Mouse (Mus musculus) gastrocnemius, postnatal 36 days (tissue): Measurements from ENCODE around the gene Ptgdr2. TPM values are rescaled to one million over a fixed set of nuclear protein-coding genes. Genes with fewer than 3 reads are reported as not detected.

Experiments
- DNase-seq, 2 experiments: peaks; one replicate each; pipeline ENCODE4 v3.0.0; 2022
- intact Hi-C: fragments of 180-260 bp; cut with DNase I; formaldehyde crosslinking; loops from one replicate; pipeline ENCODE4 v1.15.1; 2025
- total RNA-seq, 2 experiments: library from RNA; stranded (reverse); gene quantifications; 2 replicates each; pipeline ENCODE4 v1.2.3; 2021

The Ptgdr2 gene
- total RNA-seq, 2 experiments from 2014 or later = not detected

GRCm38 (mm10) chr19:10926123-10926621 lies 10.8 kb upstream of the Ptgdr2 start:
- intact Hi-C loops = no loop called here
- DNase-seq = no peak

GRCm38 (mm10) chr19:10926666-10927065 lies 10.3 kb upstream of the Ptgdr2 start:
- intact Hi-C loops = no loop called here

GRCm38 (mm10) chr19:10930641-10931040 lies 6.3 kb upstream of the Ptgdr2 start:
- intact Hi-C loops = no loop called here
- DNase-seq = no peak

More at GRCm38 (mm10) chr19:10926666-10927065, 10.3 kb upstream of the Ptgdr2 start:
- DNase-seq = no peak

GRCm38 (mm10) chr19:10935029-10935428 lies 1.9 kb upstream of the Ptgdr2 start:
- intact Hi-C loops = no loop called here
- DNase-seq = no peak

- intact Hi-C loops = no loop called here
- DNase-seq = no peak
Measured at GRCm38 (mm10) chr19:10936077-10936476, 883 bp upstream of the Ptgdr2 start.

GRCm38 (mm10) chr19:10938771-10939170 lies 1.8 kb downstream of the Ptgdr2 start:
- no peak for DNase-seq
- intact Hi-C loops = no loop called here

GRCm38 (mm10) chr19:10940097-10940800 lies 3.3 kb downstream of the Ptgdr2 start:
- intact Hi-C loops = no loop called here
- peak in 1 of 2 experiments; percentile 29 for DNase-seq

GRCm38 (mm10) chr19:10940801-10941457 lies 4.0 kb downstream of the Ptgdr2 start:
- intact Hi-C loops = no loop called here
- DNase-seq = no peak

GRCm38 (mm10) chr19:10943955-10944354 lies 7.0 kb downstream of the Ptgdr2 start:
- DNase-seq = no peak
- intact Hi-C loops = no loop called here

GRCm38 (mm10) chr19:10946506-10946905 lies 9.5 kb downstream of the Ptgdr2 start:
- no peak for DNase-seq

GRCm38 (mm10) chr19:10947219-10947618 lies 10.3 kb downstream of the Ptgdr2 start:
- no peak for DNase-seq
- intact Hi-C loops = loop anchor here (5.0 kb wide), 1 partner anchor 35 kb away; no protein-coding TSS in a partner anchor

More at GRCm38 (mm10) chr19:10946506-10946905, 9.5 kb downstream of the Ptgdr2 start:
- intact Hi-C loops = loop anchor here (5.0 kb wide), 1 partner anchor 34 kb away; no protein-coding TSS in a partner anchor

- intact Hi-C loops = loop anchor here (5.0 kb wide), 1 partner anchor 36 kb away; no protein-coding TSS in a partner anchor
- no peak for DNase-seq
Measured at GRCm38 (mm10) chr19:10948416-10948815, 11.5 kb downstream of the Ptgdr2 start.

- DNase-seq = peak; percentile 91 to 93
- intact Hi-C loops = loop anchor here (5.0 kb wide), 1 partner anchor 37 kb away; no protein-coding TSS in a partner anchor
Measured at GRCm38 (mm10) chr19:10949112-10949511, 12.2 kb downstream of the Ptgdr2 start, which contains the start of gene Ccdc86. Gene Ccdc86, minus strand, starts transcription at chr19:10949266.

- intact Hi-C loops = loop anchor here (5.0 kb wide), 1 partner anchor 37 kb away; no protein-coding TSS in a partner anchor
- no peak for DNase-seq
Measured at GRCm38 (mm10) chr19:10949558-10949957, 12.6 kb downstream of the Ptgdr2 start.

GRCm38 (mm10) chr19:10952021-10952939 lies 15.3 kb downstream of the Ptgdr2 start:
- intact Hi-C loops = loop anchor here (2.0 kb wide), 1 partner anchor 71 kb away; no protein-coding TSS in a partner anchor
- peak; percentile 42 to 46 for DNase-seq

- DNase-seq = peak in 1 of 2 experiments; percentile 18
- intact Hi-C loops = loop anchor here (2.0 kb wide), 1 partner anchor 247 kb away; no protein-coding TSS in a partner anchor
Measured at GRCm38 (mm10) chr19:10959085-10959977, 22.4 kb downstream of the Ptgdr2 start.

GRCm38 (mm10) chr19:10959978-10960346 lies 23.0 kb downstream of the Ptgdr2 start:
- no peak for DNase-seq
- intact Hi-C loops = loop anchor here (2.0 to 5.0 kb wide), 3 partner anchors 48 to 283 kb away; partner anchors contain the start of gene Pga5

GRCm38 (mm10) chr19:10965721-10966120 lies 28.8 kb downstream of the Ptgdr2 start:
- no peak for DNase-seq
- intact Hi-C loops = no loop called here

GRCm38 (mm10) chr19:10968578-10968977 lies 31.6 kb downstream of the Ptgdr2 start:
- intact Hi-C loops = no loop called here
- peak in 1 of 2 experiments; percentile 18 for DNase-seq
